Mouse (Mus musculus) kidney, embryonic 14.5 days (tissue): Measurements from ENCODE around the gene Dguok. TPM values are rescaled to one million over a fixed set of nuclear protein-coding genes. Genes with fewer than 3 reads are reported as not detected.
A peak's percentile ranks its signal among the peaks of the same experiment; 100 is the strongest.

Experiments
- ATAC-seq: fragments of 200-750 bp; cut with Nextera tagmentation; 2 replicates; pipeline ENCODE4 v1.8.0; 2017; ENCODE audit warnings: moderate number of reproducible peaks, mild to moderate bottlenecking, moderate TSS enrichment, moderate library complexity; ENCODE audit not compliant: low FRiP score, low TSS enrichment
- H3K27ac ChIP-seq: fragments of 300-500 bp; sonication (generic); 2 replicates; pipeline ENCODE4 v1.5.1; 2014; ENCODE audit warnings: low read depth, mild to moderate bottlenecking, low read length, moderate library complexity, mixed read lengths
- H3K27me3 ChIP-seq: fragments of 300-500 bp; sonication (generic); 2 replicates; pipeline ENCODE4 v1.6.1; 2014; ENCODE audit warnings: mild to moderate bottlenecking, low read length; ENCODE audit not compliant: control insufficient read depth, insufficient read depth
- H3K36me3 ChIP-seq: fragments of 300-500 bp; sonication (generic); 2 replicates; pipeline ENCODE4 v1.6.1; 2014; ENCODE audit warnings: low read length, mixed read lengths; ENCODE audit not compliant: control insufficient read depth, insufficient read depth
- H3K4me1 ChIP-seq: fragments of 300-500 bp; sonication (generic); 2 replicates; pipeline ENCODE4 v1.6.1; 2014; ENCODE audit warnings: low read length, mixed read lengths; ENCODE audit not compliant: control insufficient read depth, insufficient read depth
- H3K4me2 ChIP-seq: fragments of 300-500 bp; sonication (generic); replicated peaks from 2 replicates; pipeline ENCODE4 v1.6.1; 2014; ENCODE audit warnings: low read depth, mild to moderate bottlenecking, low read length
- H3K4me3 ChIP-seq: fragments of 300-500 bp; sonication (generic); 2 replicates; pipeline ENCODE4 v1.5.1; 2014; ENCODE audit warnings: mild to moderate bottlenecking, low read length
- H3K9ac ChIP-seq: fragments of 300-500 bp; sonication (generic); 2 replicates; pipeline ENCODE4 v1.6.1; 2014; ENCODE audit warnings: low read depth, mild to moderate bottlenecking, low read length, moderate library complexity
- H3K9me3 ChIP-seq: fragments of 300-500 bp; sonication (generic); 2 replicates; pipeline ENCODE4 v1.6.1; 2016; ENCODE audit warnings: low read length; ENCODE audit not compliant: control insufficient read depth
- WGBS: fragments of 180-500 bp; shearing (Covaris S2); extraction: QIAGEN DNeasy Blood & Tissue Kit; methylation state at CpG from one replicate; pipeline ENCODE4 v1.1.7; 2014; 5-methylcytosine and 5-hydroxymethylcytosine counted together
- polyA plus RNA-seq: library from polyadenylated mRNA; unstranded; fragments of >200 nt; fragmentation: Nextera tagmentation; extraction: Ambion mirVana; gene quantifications from 2 replicates; pipeline ENCODE4 v1.2.1, GENCODE M21; 2014

Gene Dguok
- polyA plus RNA-seq, 1 experiment from 2014 or later, result 78.2 TPM

DNA sequence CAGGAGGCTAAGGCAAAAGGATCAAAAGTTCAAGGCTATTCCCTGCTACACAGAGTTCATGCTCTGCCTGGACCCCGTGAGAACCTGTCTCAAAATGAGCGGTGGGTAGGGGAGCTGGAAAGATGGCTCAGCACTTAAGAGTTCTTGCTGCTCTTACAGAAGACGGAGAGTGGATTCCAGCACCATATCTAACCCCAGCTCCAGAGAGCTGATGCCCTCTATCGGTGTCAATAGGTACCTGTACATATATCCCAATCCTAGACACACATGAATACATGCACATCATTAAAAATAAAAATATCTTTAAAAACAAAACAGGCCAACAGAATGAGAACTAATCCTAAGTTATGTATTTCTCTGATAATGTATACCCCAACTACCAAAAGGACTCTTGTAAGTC, 28.6 kb downstream of the Dguok start:
- H3K4me2 ChIP-seq, result no peak overlapping the region
- no peak overlapping the region for H3K27ac ChIP-seq
- 0 out of 2 replicates have a peak, but pooled peaks cover 7% of the 10 kb centered on the region for H3K4me1 ChIP-seq
- H3K9me3 ChIP-seq, result no peaks in the 10 kb centered on the region
- H3K9ac ChIP-seq, result no peak overlapping the region
- H3K27me3 ChIP-seq, result no peaks in the 10 kb centered on the region
- H3K36me3 ChIP-seq, result peaks cover 30% of the 10 kb centered on the region
- WGBS, result 74% methylated on average over 4 of the region's 4 CpGs
- no peak for ATAC-seq
- no peak overlapping the region for H3K4me3 ChIP-seq

DNA sequence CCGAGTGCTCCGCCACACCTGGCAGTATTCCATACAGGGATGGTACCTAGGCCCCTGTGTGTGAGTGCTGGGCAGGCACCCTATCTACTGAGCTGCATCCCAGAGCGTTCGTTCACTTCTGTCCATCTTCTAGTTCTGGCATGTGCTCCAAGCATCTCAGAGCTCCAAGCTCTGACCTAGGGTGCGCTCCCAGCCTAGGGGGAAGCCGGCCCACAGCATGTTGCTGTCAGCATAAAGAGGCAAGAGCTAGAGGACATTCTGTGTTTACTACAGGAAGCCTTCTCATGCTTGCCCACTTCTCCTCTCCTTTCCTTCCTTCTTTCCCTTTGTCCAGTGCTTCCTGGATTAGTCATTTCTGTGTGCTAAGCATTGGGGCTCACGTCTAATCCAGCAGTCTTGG, 31.3 kb downstream of the Dguok start:
- 87% methylated on average over 7 of the region's 7 CpGs for whole genome bisulfite sequencing
- Histone ChIP-seq H3K4me2 (no peak overlapping the region), H3K27ac (no peak overlapping the region), H3K4me1 (no peaks in the 10 kb centered on the region), H3K9me3 (no peaks in the 10 kb centered on the region), H3K4me3 (no peak overlapping the region), H3K36me3 (peaks cover 13% of the 10 kb centered on the region), H3K9ac (no peak overlapping the region), H3K27me3 (no peaks in the 10 kb centered on the region)
- ATAC-seq, result no peak

DNA sequence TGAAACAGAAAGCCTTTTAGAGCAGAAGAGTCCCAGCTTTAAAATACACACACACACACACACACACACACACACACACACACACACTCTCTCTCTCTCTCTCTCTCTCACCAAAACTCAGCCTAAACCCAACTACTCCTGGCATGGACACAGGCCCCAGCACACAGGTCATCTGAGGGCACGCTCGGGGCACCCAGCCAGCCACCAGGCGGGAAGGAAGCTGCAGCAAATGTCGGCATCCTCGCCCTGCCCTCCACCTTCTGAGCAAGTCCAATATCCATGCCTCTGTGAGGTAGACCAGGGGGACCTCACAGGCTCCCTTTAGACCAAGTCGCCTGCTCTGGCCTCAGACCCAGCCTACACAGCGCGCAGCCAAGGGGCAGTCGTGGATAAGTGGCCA, 33.5 kb downstream of the Dguok start:
- Histone ChIP-seq H3K9ac (no peak overlapping the region), H3K27me3 (no peaks in the 10 kb centered on the region), H3K36me3 (no peaks in the 10 kb centered on the region), H3K4me3 (no peak overlapping the region), H3K4me2 (no peak overlapping the region), H3K4me1 (no peaks in the 10 kb centered on the region), H3K9me3 (no peaks in the 10 kb centered on the region), H3K27ac (no peak overlapping the region)
- WGBS, result 80% methylated on average over 9 of the region's 9 CpGs
- ATAC-seq, result no peak

DNA sequence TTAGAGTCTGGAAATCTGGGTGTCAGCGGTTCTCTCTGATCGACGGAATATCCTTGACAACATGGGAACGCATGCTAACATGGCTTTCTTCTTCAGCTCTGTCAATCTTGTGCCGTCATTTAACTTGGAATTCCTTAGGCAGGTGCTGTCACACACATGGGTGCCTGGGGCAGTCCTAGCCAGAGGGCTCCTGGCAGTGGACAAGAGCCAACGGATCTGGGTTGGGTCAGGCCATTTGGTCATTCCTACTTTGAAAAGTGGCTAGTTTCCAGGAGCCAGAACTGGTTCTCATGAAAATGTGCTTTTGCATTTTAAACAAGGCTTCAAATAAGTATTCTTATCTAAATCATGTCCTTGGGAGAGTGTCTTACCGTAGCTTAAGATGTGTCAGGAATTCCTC, 35.0 kb downstream of the Dguok start:
- H3K4me2 ChIP-seq, result no peak overlapping the region
- H3K27me3 ChIP-seq, result no peaks in the 10 kb centered on the region
- H3K4me3 ChIP-seq, result no peak overlapping the region
- no peak for ATAC-seq
- H3K9me3 ChIP-seq, result no peaks in the 10 kb centered on the region
- H3K27ac ChIP-seq, result no peak overlapping the region
- no peaks in the 10 kb centered on the region for H3K36me3 ChIP-seq
- H3K4me1 ChIP-seq, result no peaks in the 10 kb centered on the region
- 86% methylated on average over 7 of the region's 7 CpGs for WGBS
- no peak overlapping the region for H3K9ac ChIP-seq

DNA sequence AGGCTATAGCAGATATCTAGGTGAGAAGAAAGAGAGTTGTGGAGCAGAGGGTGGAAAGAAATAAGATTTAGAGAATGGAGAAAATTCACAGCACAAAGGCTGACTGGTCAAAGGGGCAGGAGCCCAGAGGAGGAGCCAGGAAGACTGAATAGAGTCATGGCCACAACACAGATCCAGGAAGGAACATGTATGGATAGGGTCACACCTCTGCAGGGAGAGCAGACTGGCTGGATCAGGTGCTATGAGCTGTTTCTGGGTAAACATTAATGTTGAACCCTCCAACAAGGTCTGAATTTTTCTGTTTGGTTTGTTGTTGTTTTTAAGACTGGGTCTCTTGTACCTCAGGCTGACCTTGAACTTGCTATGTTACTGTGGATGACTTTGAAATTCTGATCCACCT, 42.8 kb downstream of the Dguok start:
- Histone ChIP-seq H3K4me2 (no peak overlapping the region), H3K4me3 (no peak overlapping the region), H3K27me3 (no peaks in the 10 kb centered on the region), H3K27ac (no peak overlapping the region), H3K9ac (no peak overlapping the region), H3K9me3 (no peaks in the 10 kb centered on the region), H3K4me1 (no peaks in the 10 kb centered on the region), H3K36me3 (no peaks in the 10 kb centered on the region)
- ATAC-seq, result no peak

DNA sequence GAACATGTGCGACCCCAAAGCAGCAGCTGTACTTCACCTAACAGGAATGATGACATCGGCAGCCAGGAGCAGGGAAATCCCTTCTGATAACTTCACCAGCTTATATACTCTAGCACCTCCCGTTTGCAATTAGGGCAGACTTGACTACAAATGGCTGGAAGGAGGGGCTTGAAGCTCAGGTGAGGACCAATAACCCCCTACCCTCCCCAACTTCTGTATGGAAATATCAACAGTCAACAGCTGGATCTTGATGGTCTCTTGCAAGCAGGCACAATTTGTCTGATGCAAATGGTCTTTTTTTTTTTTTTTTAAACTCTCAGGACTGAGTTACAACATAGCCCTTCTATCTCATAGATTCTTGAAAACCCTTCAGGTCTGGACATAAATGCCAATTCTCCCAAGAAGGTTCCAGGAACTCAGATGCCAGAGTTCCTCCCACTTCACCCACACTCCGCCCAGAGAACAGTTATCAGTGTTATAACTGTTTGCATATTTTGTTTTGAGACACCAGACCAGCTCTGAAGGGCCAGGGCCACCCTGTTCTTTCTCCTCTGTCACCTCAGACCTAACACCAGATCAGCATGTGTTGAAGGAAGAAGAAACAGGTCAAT, 47.6 kb downstream of the Dguok start, which contains the start of gene Tet3:
Gene Tet3 (minus strand): TSS at position 51 of the 611 bp plus-strand sequence.
- WGBS, result 64% methylated on average over 4 of the region's 4 CpGs
- no peak within 1 kb of the TSS for H3K4me3 ChIP-seq
- no peaks in the 10 kb centered on the region for H3K9me3 ChIP-seq
- H3K4me2 ChIP-seq, result peak within 1 kb of the TSS; percentile 84; the same call in 1 of the 2 replicates
- no peak within 1 kb of the TSS for H3K27ac ChIP-seq
- H3K9ac ChIP-seq, result no peak within 1 kb of the TSS
- peaks cover 16% of the 10 kb centered on the region for H3K4me1 ChIP-seq
- H3K36me3 ChIP-seq, result no peaks in the 10 kb centered on the region
- no peak for ATAC-seq
- no peaks in the 10 kb centered on the region for H3K27me3 ChIP-seq

DNA sequence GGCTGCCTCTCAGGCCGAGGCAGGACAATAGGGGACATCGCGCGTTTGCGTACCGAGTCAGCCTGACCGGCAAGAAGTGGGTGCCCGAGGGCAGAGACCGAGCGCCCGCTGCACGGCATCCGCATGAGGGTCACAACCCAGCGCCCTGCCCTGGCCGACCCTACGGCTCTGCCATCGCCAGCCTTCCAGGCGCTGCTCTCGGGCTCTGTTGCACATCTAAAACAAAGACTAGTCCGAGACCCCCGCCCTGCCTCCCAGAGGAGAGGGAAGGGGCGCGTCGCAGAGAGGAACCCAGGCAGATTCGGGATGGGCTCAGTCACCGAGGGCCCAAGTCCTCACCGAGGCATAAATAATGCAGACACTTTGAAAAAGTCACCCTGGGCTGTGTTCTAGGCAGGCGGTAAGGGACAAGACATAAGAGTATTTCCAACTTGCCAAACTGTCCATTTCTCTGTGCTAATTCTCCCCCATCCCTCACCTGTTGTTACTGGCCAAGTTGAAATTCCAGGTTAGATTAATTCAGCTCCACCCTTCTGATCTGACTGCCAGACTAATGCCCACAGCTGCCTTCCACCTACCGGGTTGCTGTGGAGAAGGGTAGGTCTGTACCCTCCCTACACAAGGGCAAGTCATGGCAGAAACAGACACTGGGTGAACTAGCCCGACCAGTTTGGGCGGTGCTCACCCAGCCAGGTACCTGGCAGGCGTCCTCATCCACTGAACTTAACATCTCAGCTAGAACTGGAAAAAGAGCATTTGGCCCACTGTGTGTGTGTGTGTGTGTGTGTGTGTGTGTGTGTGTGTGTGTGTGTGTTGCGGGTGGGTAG, 49.6 kb downstream of the Dguok start:
- peak overlapping the region; percentile 95 for H3K27ac ChIP-seq
- H3K9ac ChIP-seq, result peak overlapping the region; percentile 97
- no peaks in the 10 kb centered on the region for H3K9me3 ChIP-seq
- H3K36me3 ChIP-seq, result peaks cover 5% of the 10 kb centered on the region; the same call in 1 of the 2 replicates
- H3K4me3 ChIP-seq, result peak overlapping the region; percentile 86
- ATAC-seq, result peak; percentile 22
- H3K27me3 ChIP-seq, result no peaks in the 10 kb centered on the region
- peak overlapping the region; percentile 84 for H3K4me2 ChIP-seq
- 3% methylated on average over 33 of the region's 33 CpGs for WGBS
- H3K4me1 ChIP-seq, result peaks cover 35% of the 10 kb centered on the region

DNA sequence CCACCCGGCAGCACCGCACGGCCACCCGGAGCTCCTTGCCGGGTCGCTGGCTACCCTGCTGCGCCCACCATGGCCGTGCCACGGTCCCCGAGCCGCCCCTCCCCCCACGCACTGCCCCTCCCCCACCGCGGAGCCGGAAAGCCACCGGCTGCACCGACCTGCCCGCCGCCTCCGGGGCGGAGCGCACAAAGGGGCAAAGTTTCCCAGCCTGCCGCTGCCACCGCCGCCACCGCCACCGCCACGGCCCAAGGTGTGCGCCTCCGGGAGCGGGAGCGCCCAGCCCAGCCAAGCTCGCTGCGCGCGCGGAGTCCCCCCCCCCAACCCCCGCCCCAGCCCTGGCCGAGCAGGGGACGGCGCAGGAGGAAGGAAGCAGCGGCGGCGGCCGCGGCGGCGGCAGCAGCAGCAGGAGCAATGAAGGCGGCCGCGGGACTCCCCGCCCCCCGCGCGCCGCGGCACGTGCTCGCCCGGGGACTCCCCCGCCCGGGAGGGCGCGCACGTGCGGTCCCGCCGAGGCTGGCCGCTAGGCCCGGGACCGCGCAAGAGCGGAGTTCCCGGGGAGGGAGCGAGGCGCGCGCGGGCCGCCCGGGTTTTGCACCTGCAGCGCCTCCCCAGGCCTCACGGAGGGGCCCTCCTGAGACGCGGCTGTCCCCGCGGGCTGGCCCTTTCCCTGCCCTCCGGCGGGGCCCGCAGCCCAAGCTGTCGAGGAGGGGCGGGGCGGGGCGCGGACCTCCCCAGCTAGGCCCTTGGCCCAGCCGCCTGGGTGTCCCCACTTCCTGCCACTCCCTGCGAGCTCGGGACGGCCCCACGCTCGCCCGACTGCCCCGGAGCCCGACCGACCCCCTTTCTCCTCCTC, 50.4 kb downstream of the Dguok start:
- Histone ChIP-seq H3K4me3 (peak overlapping the region; percentile 86), H3K4me1 (peaks cover 43% of the 10 kb centered on the region), H3K4me2 (peak overlapping the region; percentile 84), H3K36me3 (peaks cover 5% of the 10 kb centered on the region; the same call in 1 of the 2 replicates), H3K9ac (peak overlapping the region; percentile 97), H3K27ac (peak overlapping the region; percentile 95), H3K27me3 (no peaks in the 10 kb centered on the region), H3K9me3 (no peaks in the 10 kb centered on the region)
- WGBS, result under 1% methylated on average over 71 of the region's 105 CpGs
- ATAC-seq, result peak; percentile 68
